Mouse (Mus musculus): ENCODE data around the gene Slmap. TPM values are rescaled to one million over a fixed set of nuclear protein-coding genes. Genes with fewer than 3 reads are reported as not detected.
"Not testable (repeated sequence)": the region's sequence is repeated elsewhere in the genome, so short reads cannot be mapped to it uniquely, and the experiment has no call there.

The Slmap gene
- polyA plus RNA-seq, 1 experiment from 2014 or later: 24.0 TPM

DNA sequence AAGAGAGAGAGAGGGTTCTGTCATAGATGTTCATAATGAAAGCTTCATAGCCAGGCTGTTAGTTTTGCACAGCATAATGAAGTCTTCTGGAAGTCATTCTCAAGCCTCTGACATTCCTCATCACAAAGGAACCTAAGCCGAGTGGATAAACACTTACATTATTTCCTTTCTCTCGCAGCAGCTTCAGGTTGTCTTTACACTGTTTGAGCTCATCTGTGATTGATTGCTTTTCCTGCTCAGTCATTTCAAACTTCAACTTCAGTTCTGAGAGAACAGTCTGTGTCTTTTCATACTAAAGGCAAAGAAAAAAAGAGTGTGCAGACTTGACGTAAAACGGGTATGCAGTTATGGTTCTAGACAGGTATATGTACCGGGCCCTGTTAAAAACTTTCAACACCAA, 116.8 kb downstream of the Slmap start:
- Histone ChIP-seq H3K27ac (no peak overlapping the region), H3K4me2 (replicated peaks) (no peak overlapping the region), H3K9me3 (no peaks in the 10 kb centered on the region), H3K9ac (no peak overlapping the region), H3K36me3 (peaks cover 15% of the 10 kb centered on the region), H3K4me1 (no peaks in the 10 kb centered on the region), H3K27me3 (replicated peaks) (no peaks in the 10 kb centered on the region), H3K4me3 (no peak overlapping the region)
- no peak for ATAC-seq (ENCODE audit: low FRiP score, low read depth)
- WGBS: 87% methylated on average over 5 of the region's 5 CpGs

- ATAC-seq (ENCODE audit: low FRiP score, low read depth): no peak
- no peak overlapping the region for H3K4me3 ChIP-seq
- H3K4me2 ChIP-seq (replicated peaks): no peak overlapping the region
- no peak overlapping the region for H3K27ac ChIP-seq
- H3K9ac ChIP-seq: no peak overlapping the region
- peaks cover 8% of the 10 kb centered on the region for H3K36me3 ChIP-seq
- 71% methylated on average over 4 of the region's 4 CpGs for WGBS
- H3K27me3 ChIP-seq (replicated peaks): no peaks in the 10 kb centered on the region
- no peaks in the 10 kb centered on the region for H3K4me1 ChIP-seq
- no peaks in the 10 kb centered on the region for H3K9me3 ChIP-seq
These were observed 117.6 kb downstream of the Slmap start for GRCm38 (mm10) chr14:26417088-26417487.

DNA sequence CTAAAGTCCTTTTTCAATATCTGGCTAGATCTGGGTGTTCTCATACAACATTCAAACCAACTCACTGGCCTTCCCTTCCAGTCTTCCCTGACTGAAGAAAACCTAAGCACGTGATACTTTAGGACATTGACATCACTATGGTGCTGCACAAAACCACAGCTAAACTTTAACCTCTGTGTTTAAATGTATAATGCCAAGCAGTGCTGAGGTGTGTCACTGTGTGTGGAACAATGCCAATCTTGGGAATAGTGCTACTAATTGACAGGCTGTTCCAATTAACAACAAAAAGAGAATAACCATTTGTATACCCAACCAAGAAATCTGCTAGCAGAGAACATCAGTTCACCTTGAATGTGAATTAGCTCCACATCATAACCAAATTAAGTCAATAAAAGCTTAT, 121.2 kb downstream of the Slmap start:
- Histone ChIP-seq H3K27ac (no peak overlapping the region), H3K4me2 (replicated peaks) (no peak overlapping the region), H3K27me3 (replicated peaks) (no peaks in the 10 kb centered on the region), H3K36me3 (no peaks in the 10 kb centered on the region), H3K9me3 (no peaks in the 10 kb centered on the region), H3K4me3 (no peak overlapping the region), H3K9ac (no peak overlapping the region), H3K4me1 (no peaks in the 10 kb centered on the region)
- no peak for ATAC-seq (ENCODE audit: low FRiP score, low read depth)
- WGBS: 94% methylated on average over 1 of the region's 1 CpGs

DNA sequence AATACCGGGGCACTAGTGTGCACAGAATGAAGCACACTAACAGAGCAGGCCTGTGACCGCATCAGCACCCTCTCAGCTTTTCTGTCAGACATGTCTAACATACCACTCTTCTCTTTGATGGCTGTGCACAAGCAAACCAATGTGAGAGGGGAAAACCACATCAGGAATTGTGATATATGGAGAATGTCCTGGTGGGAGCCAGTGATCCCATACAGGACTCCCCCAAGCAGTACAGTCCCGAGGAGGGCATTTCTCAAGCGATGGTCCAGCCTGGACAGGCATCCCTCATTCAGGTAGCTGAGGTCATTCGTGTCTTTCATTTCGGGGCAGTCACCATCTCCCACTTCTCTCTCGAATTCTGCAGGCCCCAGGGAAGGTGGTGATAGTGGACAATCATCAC, 128.0 kb downstream of the Slmap start:
- ATAC-seq (ENCODE audit: low FRiP score, low read depth): no peak
- Histone ChIP-seq H3K4me3 (no peak overlapping the region), H3K27me3 (replicated peaks) (no peaks in the 10 kb centered on the region), H3K27ac (no peak overlapping the region), H3K36me3 (no peaks in the 10 kb centered on the region; the same call in 1 of the 2 replicates), H3K4me2 (replicated peaks) (no peak overlapping the region), H3K9me3 (no peaks in the 10 kb centered on the region), H3K9ac (no peak overlapping the region), H3K4me1 (no peaks in the 10 kb centered on the region)
- whole genome bisulfite sequencing: 92% methylated on average over 7 of the region's 7 CpGs

DNA sequence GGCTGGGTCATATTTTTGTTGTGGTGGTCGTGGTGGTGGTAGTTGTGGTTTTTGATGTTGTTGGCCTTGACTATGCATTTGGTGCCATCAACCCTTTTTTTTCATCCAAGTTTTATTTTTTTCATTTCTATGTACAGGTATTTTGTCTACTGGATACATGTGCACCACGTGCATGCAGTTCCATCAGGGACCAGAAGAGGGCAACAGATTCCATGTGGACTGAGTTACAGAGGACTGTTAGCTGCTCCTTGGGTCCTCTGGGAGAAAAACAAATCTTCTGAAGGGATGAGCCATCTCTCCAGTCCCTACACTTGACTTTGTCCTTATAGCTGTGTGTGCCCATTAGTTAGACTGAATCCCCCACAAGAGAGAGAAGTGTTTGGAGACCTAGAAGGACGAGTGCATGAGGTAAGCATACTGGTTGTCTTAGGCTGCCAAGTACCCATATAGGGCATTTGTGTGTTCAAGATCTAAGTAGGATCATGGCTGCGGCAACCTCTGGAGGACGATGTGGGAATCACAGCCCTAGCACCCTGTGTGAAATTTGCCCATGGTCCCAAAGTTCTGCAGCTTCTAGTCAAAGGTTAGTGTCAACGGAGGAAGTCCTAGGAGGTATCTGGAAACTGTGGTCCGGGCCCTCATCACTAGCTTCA, 136.1 kb downstream of the Slmap start:
- H3K27me3 ChIP-seq (replicated peaks): no peaks in the 10 kb centered on the region

GRCm38 (mm10) chr14:26391866-26392265, 142.9 kb downstream of the Slmap start:
- H3K9ac ChIP-seq: no peak overlapping the region
- no peak for ATAC-seq (ENCODE audit: low FRiP score, low read depth)
- H3K9me3 ChIP-seq: no peaks in the 10 kb centered on the region
- no peaks in the 10 kb centered on the region for H3K36me3 ChIP-seq
- H3K4me3 ChIP-seq: no peak overlapping the region
- WGBS: 91% methylated on average over 13 of the region's 13 CpGs
- H3K4me2 ChIP-seq (replicated peaks): no peak overlapping the region
- H3K27ac ChIP-seq: no peak overlapping the region
- no peaks in the 10 kb centered on the region for H3K27me3 ChIP-seq (replicated peaks)
- no peaks in the 10 kb centered on the region for H3K4me1 ChIP-seq

More for the DNA sequence above, 136.1 kb downstream of the Slmap start:
- H3K36me3 ChIP-seq: no peaks in the 10 kb centered on the region
- ATAC-seq (ENCODE audit: low FRiP score, low read depth): no peak
- H3K4me1 ChIP-seq: no peaks in the 10 kb centered on the region
- no peak overlapping the region for H3K4me3 ChIP-seq
- no peak overlapping the region for H3K27ac ChIP-seq
- H3K9ac ChIP-seq: no peak overlapping the region
- no peaks in the 10 kb centered on the region for H3K9me3 ChIP-seq
- 94% methylated on average over 7 of the region's 7 CpGs for WGBS
- H3K4me2 ChIP-seq (replicated peaks): no peak overlapping the region

- H3K9ac ChIP-seq; H3K4me1 ChIP-seq; ATAC-seq (ENCODE audit: low FRiP score, low read depth); H3K4me2 ChIP-seq (replicated peaks); H3K36me3 ChIP-seq; H3K27ac ChIP-seq; H3K9me3 ChIP-seq; H3K27me3 ChIP-seq (replicated peaks); H3K4me3 ChIP-seq: not testable (repeated sequence)
- 92% methylated on average over 2 of the region's 2 CpGs for WGBS
These were observed 145.8 kb downstream of the Slmap start for GRCm38 (mm10) chr14:26388961-26389360.

- not testable (repeated sequence) for ATAC-seq (ENCODE audit: low FRiP score, low read depth)
- WGBS: 68% methylated on average over 5 of the region's 5 CpGs
These were observed 147.7 kb downstream of the Slmap start for GRCm38 (mm10) chr14:26386999-26387398.

DNA sequence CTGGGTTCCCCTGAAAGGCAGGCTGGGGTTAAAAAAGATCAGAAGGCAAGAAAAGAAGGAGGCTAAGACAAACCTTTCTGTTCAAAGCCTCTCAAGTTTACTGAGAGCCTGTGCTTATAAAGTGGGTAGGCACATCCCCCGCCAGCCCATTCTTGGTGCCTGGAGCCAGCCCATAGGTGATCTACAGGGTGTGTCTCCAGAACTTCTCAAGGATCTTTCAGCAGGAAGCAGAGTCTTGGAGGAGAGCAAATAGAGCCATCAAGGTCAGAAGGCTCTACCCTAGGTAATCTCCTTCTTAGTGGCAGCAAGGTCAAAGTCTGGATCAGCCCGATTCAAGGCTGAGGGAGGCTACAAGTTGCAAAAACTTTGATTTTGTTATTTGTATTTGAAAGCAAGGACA, 149.1 kb downstream of the Slmap start:
- ATAC-seq (ENCODE audit: low FRiP score, low read depth); H3K27me3 ChIP-seq (replicated peaks); H3K36me3 ChIP-seq; H3K9ac ChIP-seq; H3K4me2 ChIP-seq (replicated peaks); H3K9me3 ChIP-seq; H3K4me1 ChIP-seq; H3K27ac ChIP-seq; H3K4me3 ChIP-seq: not testable (repeated sequence)
- WGBS: 95% methylated on average over 2 of the region's 2 CpGs

More at GRCm38 (mm10) chr14:26386999-26387398, 147.7 kb downstream of the Slmap start:
- H3K36me3 ChIP-seq; H3K27ac ChIP-seq; H3K9me3 ChIP-seq; H3K27me3 ChIP-seq (replicated peaks); H3K4me3 ChIP-seq; H3K9ac ChIP-seq; H3K4me2 ChIP-seq (replicated peaks); H3K4me1 ChIP-seq: not testable (repeated sequence)

DNA sequence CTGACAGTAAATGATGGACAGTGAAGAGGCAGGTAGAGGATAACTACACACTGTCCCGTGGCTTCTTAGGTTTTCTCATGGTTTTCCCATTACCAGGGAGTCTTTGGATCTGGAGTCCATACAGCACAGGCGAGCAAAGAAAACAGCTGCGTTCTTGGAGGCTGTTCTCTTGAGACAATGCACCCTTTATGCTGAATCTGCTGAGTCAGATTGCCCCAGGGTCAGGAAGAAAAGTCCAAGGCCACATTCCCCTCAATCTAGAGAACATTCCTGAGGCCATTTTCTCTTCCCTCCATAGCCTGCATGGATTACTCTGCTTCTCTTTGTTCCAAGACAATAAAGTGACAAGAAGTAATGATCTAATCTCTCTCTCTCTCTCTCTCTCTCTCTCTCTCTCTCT, 155.7 kb downstream of the Slmap start:
- no peak overlapping the region for H3K4me2 ChIP-seq (replicated peaks)
- no peaks in the 10 kb centered on the region for H3K27me3 ChIP-seq (replicated peaks)
- no peak overlapping the region for H3K27ac ChIP-seq
- no peaks in the 10 kb centered on the region for H3K9me3 ChIP-seq
- H3K4me3 ChIP-seq: no peak overlapping the region
- ATAC-seq (ENCODE audit: low FRiP score, low read depth): no peak
- H3K36me3 ChIP-seq: no peaks in the 10 kb centered on the region
- H3K4me1 ChIP-seq: no peaks in the 10 kb centered on the region
- 27% methylated on average over 3 of the region's 3 CpGs for WGBS
- no peak overlapping the region for H3K9ac ChIP-seq

DNA sequence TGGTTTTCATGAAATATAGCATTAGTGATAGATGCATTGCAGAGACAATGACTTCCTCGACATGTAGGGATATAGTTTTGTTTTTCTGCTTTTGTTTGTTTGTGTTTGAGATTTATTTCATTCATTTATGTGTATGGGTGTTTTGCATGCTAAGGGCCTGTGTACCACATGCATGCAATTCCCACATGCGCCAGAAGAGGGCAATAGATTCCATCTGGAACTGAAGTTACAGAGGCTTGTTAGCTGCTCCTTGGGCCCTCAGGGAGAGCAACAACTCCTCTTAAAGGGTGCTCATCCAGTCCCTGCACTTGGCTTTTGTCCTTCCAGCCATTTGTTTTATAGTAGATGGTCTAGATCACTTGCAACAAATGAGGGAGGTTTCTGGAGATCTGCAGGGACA, 158.1 kb downstream of the Slmap start:
- no peak overlapping the region for H3K27ac ChIP-seq
- H3K9ac ChIP-seq: no peak overlapping the region
- 5% methylated on average over 2 of the region's 2 CpGs for whole genome bisulfite sequencing
- no peaks in the 10 kb centered on the region for H3K27me3 ChIP-seq (replicated peaks)
- H3K9me3 ChIP-seq: no peaks in the 10 kb centered on the region
- no peak overlapping the region for H3K4me3 ChIP-seq
- no peaks in the 10 kb centered on the region for H3K4me1 ChIP-seq
- H3K36me3 ChIP-seq: no peaks in the 10 kb centered on the region
- no peak overlapping the region for H3K4me2 ChIP-seq (replicated peaks)
- no peak for ATAC-seq (ENCODE audit: low FRiP score, low read depth)

Measured in neural tube, embryonic 12.5 days (tissue).